Mouse (Mus musculus) left cerebral cortex, postnatal 25 days (tissue): Measurements from ENCODE around the gene T2. TPM values are rescaled to one million over a fixed set of nuclear protein-coding genes. Genes with fewer than 3 reads are reported as not detected.

Experiments used
- DNase-seq, 2 experiments: peaks; one replicate each; pipeline ENCODE4 v3.0.0; 2022; ENCODE audit warnings: low spot score in 2 of 2, mixed read lengths in 1 of 2
- intact Hi-C: fragments of 180-260 bp; cut with DNase I; formaldehyde crosslinking; loops from one replicate; pipeline ENCODE4 v1.15.1; 2025
- total RNA-seq, 2 experiments: library from RNA; stranded (reverse); gene quantifications; 2 replicates each; pipeline ENCODE4 v1.2.3; 2021

T2 gene
- total RNA-seq, 2 experiments from 2014 or later: 0.41 to 0.55 TPM

GRCm38 (mm10) chr17:8455601-8456000 lies 99.8 kb downstream of the T2 start:
- intact Hi-C loops: no loop called here
- no peak for DNase-seq

- intact Hi-C loops: no loop called here
- DNase-seq: no peak
Measured at GRCm38 (mm10) chr17:8456856-8457460, 101.2 kb downstream of the T2 start.

GRCm38 (mm10) chr17:8461568-8461967 lies 105.8 kb downstream of the T2 start:
- intact Hi-C loops: loop anchor here (2.0 to 10.0 kb wide), 3 partner anchors 73 to 473 kb away; no protein-coding TSS in a partner anchor
- DNase-seq: peak; percentile 32 to 69

GRCm38 (mm10) chr17:8463482-8464128 lies 107.8 kb downstream of the T2 start:
- peak; percentile 74 for DNase-seq
- intact Hi-C loops: loop anchor here (5.0 to 10.0 kb wide), 2 partner anchors 201 to 471 kb away; no protein-coding TSS in a partner anchor

GRCm38 (mm10) chr17:8467771-8468170 lies 112.0 kb downstream of the T2 start:
- intact Hi-C loops: loop anchor here (1.0 to 10.0 kb wide), 3 partner anchors 57 to 467 kb away; partner anchors contain the start of gene Pde10a
- no peak for DNase-seq

- intact Hi-C loops: loop anchor here (1.0 to 10.0 kb wide), 3 partner anchors 56 to 466 kb away; partner anchors contain the start of gene Pde10a
- DNase-seq: peak; percentile 91 to 93
Measured at GRCm38 (mm10) chr17:8468716-8469344, 113.0 kb downstream of the T2 start.

Other genes starting within 250 kb of the T2 start
- gene Gm49673, start 208.2 kb upstream of the T2 start, total RNA-seq: under 1 TPM; 0.14 to 0.28 TPM
- gene Rnaset2a, start 207.9 kb upstream of the T2 start, total RNA-seq: 1 to 10 TPM; 4.1 to 4.9 TPM
- gene Fgfr1op, start 190.5 kb upstream of the T2 start, total RNA-seq: 10 to 100 TPM; 19.5 to 21.5 TPM
- not detected for gene Ccr6, start 119.9 kb upstream of the T2 start, total RNA-seq
- gene Mpc1, start 73.1 kb upstream of the T2 start, total RNA-seq: 100 to 1,000 TPM; 183 to 190 TPM
- gene Sft2d1, start 44.9 kb upstream of the T2 start, total RNA-seq: 10 to 100 TPM; 57.1 to 64.1 TPM
- gene Prr18, start 18.5 kb upstream of the T2 start, total RNA-seq: 10 to 100 TPM; 12.2 to 15.7 TPM
- gene T, start 78.4 kb downstream of the T2 start, total RNA-seq: not detected
- 100 to 1,000 TPM in 1 of 2 experiments, 10 to 100 TPM in 1; 64.8 to 174 TPM for gene Pde10a, start 169.4 kb downstream of the T2 start, total RNA-seq
- gene Gm17087, start 211.0 kb downstream of the T2 start, total RNA-seq: not detected